Mouse (Mus musculus): Measurements from ENCODE around the gene Cacna1g. TPM values are rescaled to one million over a fixed set of nuclear protein-coding genes. Genes with fewer than 3 reads are reported as not detected.

The Cacna1g gene
- polyA plus RNA-seq, 1 experiment from 2014 or later = 8.1 TPM

GRCm38 (mm10) chr11:94491035-94491748 is 17.2 kb upstream of the Cacna1g start:
- no peaks in the 10 kb centered on the region for H3K36me3 ChIP-seq
- no peaks in the 10 kb centered on the region for H3K9me3 ChIP-seq (replicated peaks)
- H3K4me3 ChIP-seq = peak overlapping the region; percentile 67
- peak; percentile 73 for DNase-seq (ENCODE audit: low spot score)
- whole genome bisulfite sequencing = 6% methylated on average over 55 of the region's 55 CpGs
- H3K27ac ChIP-seq (replicated peaks) = peak overlapping the region; percentile 84
- peaks cover 85% of the 10 kb centered on the region for H3K27me3 ChIP-seq (ENCODE audit: low read depth, poor library complexity, severe bottlenecking)
- peaks cover 34% of the 10 kb centered on the region for H3K4me1 ChIP-seq

- H3K36me3 ChIP-seq = no peaks in the 10 kb centered on the region
- peaks cover 40% of the 10 kb centered on the region for H3K4me1 ChIP-seq
- H3K27ac ChIP-seq (replicated peaks) = no peak overlapping the region
- no peak overlapping the region for H3K4me3 ChIP-seq
- WGBS = 37% methylated on average over 4 of the region's 4 CpGs
- peaks cover 94% of the 10 kb centered on the region for H3K27me3 ChIP-seq (ENCODE audit: low read depth, poor library complexity, severe bottlenecking)
- no peaks in the 10 kb centered on the region for H3K9me3 ChIP-seq (replicated peaks)
- no peak for DNase-seq (ENCODE audit: low spot score)
These were observed 15.7 kb upstream of the Cacna1g start for GRCm38 (mm10) chr11:94489745-94490144.

- H3K27me3 ChIP-seq (ENCODE audit: low read depth, poor library complexity, severe bottlenecking) = peaks cover 97% of the 10 kb centered on the region
- no peaks in the 10 kb centered on the region for H3K36me3 ChIP-seq
- H3K27ac ChIP-seq (replicated peaks) = no peak overlapping the region
These were observed 15.0 kb upstream of the Cacna1g start for GRCm38 (mm10) chr11:94488767-94489533.

GRCm38 (mm10) chr11:94486001-94486400 is 12.0 kb upstream of the Cacna1g start, which contains the start of gene Spata20:
TSS of gene Spata20 (minus strand) at chr11:94486179.
- H3K4me1 ChIP-seq = peaks cover 41% of the 10 kb centered on the region
- H3K36me3 ChIP-seq = no peaks in the 10 kb centered on the region
- peak; percentile 85 for DNase-seq (ENCODE audit: low spot score)
- no peak within 1 kb of the TSS for H3K27ac ChIP-seq (replicated peaks)
- no peaks in the 10 kb centered on the region for H3K9me3 ChIP-seq (replicated peaks)
- H3K4me3 ChIP-seq = peak within 1 kb of the TSS; percentile 21
- peaks cover 75% of the 10 kb centered on the region for H3K27me3 ChIP-seq (ENCODE audit: low read depth, poor library complexity, severe bottlenecking)
- WGBS = 5% methylated on average over 24 of the region's 24 CpGs

More at GRCm38 (mm10) chr11:94488767-94489533, 15.0 kb upstream of the Cacna1g start:
- H3K9me3 ChIP-seq (replicated peaks) = no peaks in the 10 kb centered on the region
- peaks cover 43% of the 10 kb centered on the region for H3K4me1 ChIP-seq
- no peak for DNase-seq (ENCODE audit: low spot score)
- whole genome bisulfite sequencing = 88% methylated on average over 11 of the region's 11 CpGs
- no peak overlapping the region for H3K4me3 ChIP-seq

- Histone ChIP-seq H3K36me3 (no peaks in the 10 kb centered on the region), H3K9me3 (replicated peaks) (no peaks in the 10 kb centered on the region), H3K4me1 (peaks cover 38% of the 10 kb centered on the region), H3K27ac (replicated peaks) (no peak overlapping the region), H3K4me3 (no peak overlapping the region), H3K27me3 (ENCODE audit: low read depth, poor library complexity, severe bottlenecking) (peaks cover 71% of the 10 kb centered on the region)
- DNase-seq (ENCODE audit: low spot score) = no peak
- 84% methylated on average over 5 of the region's 5 CpGs for WGBS
These were observed 11.2 kb upstream of the Cacna1g start for GRCm38 (mm10) chr11:94485223-94485622.

- 86% methylated on average over 9 of the region's 9 CpGs for WGBS
- Histone ChIP-seq H3K27me3 (ENCODE audit: low read depth, poor library complexity, severe bottlenecking) (peaks cover 68% of the 10 kb centered on the region), H3K9me3 (replicated peaks) (no peaks in the 10 kb centered on the region), H3K27ac (replicated peaks) (no peak overlapping the region), H3K4me1 (peaks cover 37% of the 10 kb centered on the region), H3K36me3 (no peaks in the 10 kb centered on the region), H3K4me3 (no peak overlapping the region)
- DNase-seq (ENCODE audit: low spot score) = no peak
These were observed 10.6 kb upstream of the Cacna1g start for GRCm38 (mm10) chr11:94484636-94485035.

- Histone ChIP-seq H3K4me3 (no peak overlapping the region), H3K27me3 (ENCODE audit: low read depth, poor library complexity, severe bottlenecking) (peaks cover 62% of the 10 kb centered on the region), H3K9me3 (replicated peaks) (no peaks in the 10 kb centered on the region), H3K27ac (replicated peaks) (no peak overlapping the region), H3K4me1 (peaks cover 31% of the 10 kb centered on the region), H3K36me3 (no peaks in the 10 kb centered on the region)
- no peak for DNase-seq (ENCODE audit: low spot score)
- 84% methylated on average over 14 of the region's 14 CpGs for WGBS
These were observed 9.9 kb upstream of the Cacna1g start for GRCm38 (mm10) chr11:94483921-94484320.

- no peaks in the 10 kb centered on the region for H3K9me3 ChIP-seq (replicated peaks)
- peaks cover 62% of the 10 kb centered on the region for H3K27me3 ChIP-seq (ENCODE audit: low read depth, poor library complexity, severe bottlenecking)
- no peak overlapping the region for H3K27ac ChIP-seq (replicated peaks)
- 86% methylated on average over 11 of the region's 11 CpGs for WGBS
- peaks cover 31% of the 10 kb centered on the region for H3K4me1 ChIP-seq
- no peaks in the 10 kb centered on the region for H3K36me3 ChIP-seq
- no peak overlapping the region for H3K4me3 ChIP-seq
- DNase-seq (ENCODE audit: low spot score) = no peak
These were observed 9.4 kb upstream of the Cacna1g start for GRCm38 (mm10) chr11:94483436-94483835.

- H3K27me3 ChIP-seq (ENCODE audit: low read depth, poor library complexity, severe bottlenecking) = peaks cover 62% of the 10 kb centered on the region
- peaks cover 30% of the 10 kb centered on the region for H3K4me1 ChIP-seq
- H3K27ac ChIP-seq (replicated peaks) = 0 out of 2 replicates have a peak overlapping the region, but pooled peaks have one; percentile 4
- no peaks in the 10 kb centered on the region for H3K36me3 ChIP-seq
- 91% methylated on average over 11 of the region's 11 CpGs for WGBS
- no peak overlapping the region for H3K4me3 ChIP-seq
- DNase-seq (ENCODE audit: low spot score) = no peak
- no peaks in the 10 kb centered on the region for H3K9me3 ChIP-seq (replicated peaks)
These were observed 8.7 kb upstream of the Cacna1g start for GRCm38 (mm10) chr11:94482738-94483137.

- Histone ChIP-seq H3K27me3 (ENCODE audit: low read depth, poor library complexity, severe bottlenecking) (peaks cover 62% of the 10 kb centered on the region), H3K4me1 (peaks cover 29% of the 10 kb centered on the region), H3K27ac (replicated peaks) (no peak overlapping the region), H3K9me3 (replicated peaks) (no peaks in the 10 kb centered on the region), H3K4me3 (no peak overlapping the region), H3K36me3 (no peaks in the 10 kb centered on the region)
- WGBS = 88% methylated on average over 7 of the region's 7 CpGs
- no peak for DNase-seq (ENCODE audit: low spot score)
These were observed 8.0 kb upstream of the Cacna1g start for GRCm38 (mm10) chr11:94481963-94482362.

- no peak for DNase-seq (ENCODE audit: low spot score)
- H3K4me3 ChIP-seq = no peak overlapping the region
- H3K36me3 ChIP-seq = no peaks in the 10 kb centered on the region
- no peaks in the 10 kb centered on the region for H3K9me3 ChIP-seq (replicated peaks)
- peaks cover 34% of the 10 kb centered on the region for H3K4me1 ChIP-seq
- 89% methylated on average over 9 of the region's 9 CpGs for WGBS
- H3K27me3 ChIP-seq (ENCODE audit: low read depth, poor library complexity, severe bottlenecking) = peaks cover 63% of the 10 kb centered on the region
- H3K27ac ChIP-seq (replicated peaks) = no peak overlapping the region
These were observed 6.4 kb upstream of the Cacna1g start for GRCm38 (mm10) chr11:94480382-94480781.

GRCm38 (mm10) chr11:94477651-94478050 is 3.7 kb upstream of the Cacna1g start:
- Histone ChIP-seq H3K27me3 (ENCODE audit: low read depth, poor library complexity, severe bottlenecking) (peaks cover 68% of the 10 kb centered on the region), H3K4me1 (peaks cover 53% of the 10 kb centered on the region), H3K36me3 (no peaks in the 10 kb centered on the region), H3K4me3 (no peak overlapping the region), H3K9me3 (replicated peaks) (no peaks in the 10 kb centered on the region), H3K27ac (replicated peaks) (no peak overlapping the region)
- 65% methylated on average over 6 of the region's 6 CpGs for WGBS
- DNase-seq (ENCODE audit: low spot score) = no peak

GRCm38 (mm10) chr11:94475722-94476121 is 1.7 kb upstream of the Cacna1g start:
- Histone ChIP-seq H3K9me3 (replicated peaks) (no peaks in the 10 kb centered on the region), H3K4me1 (peaks cover 72% of the 10 kb centered on the region), H3K27ac (replicated peaks) (no peak overlapping the region), H3K4me3 (peak overlapping the region; percentile 26; the same call in 1 of the 2 replicates), H3K27me3 (ENCODE audit: low read depth, poor library complexity, severe bottlenecking) (peaks cover 82% of the 10 kb centered on the region), H3K36me3 (no peaks in the 10 kb centered on the region)
- no peak for DNase-seq (ENCODE audit: low spot score)
- WGBS = 13% methylated on average over 11 of the region's 11 CpGs

Data from midbrain, embryonic 10.5 days (tissue).